8 mouse cellular contexts compared by ENCODE assay signal in the genomic region with DNA sequence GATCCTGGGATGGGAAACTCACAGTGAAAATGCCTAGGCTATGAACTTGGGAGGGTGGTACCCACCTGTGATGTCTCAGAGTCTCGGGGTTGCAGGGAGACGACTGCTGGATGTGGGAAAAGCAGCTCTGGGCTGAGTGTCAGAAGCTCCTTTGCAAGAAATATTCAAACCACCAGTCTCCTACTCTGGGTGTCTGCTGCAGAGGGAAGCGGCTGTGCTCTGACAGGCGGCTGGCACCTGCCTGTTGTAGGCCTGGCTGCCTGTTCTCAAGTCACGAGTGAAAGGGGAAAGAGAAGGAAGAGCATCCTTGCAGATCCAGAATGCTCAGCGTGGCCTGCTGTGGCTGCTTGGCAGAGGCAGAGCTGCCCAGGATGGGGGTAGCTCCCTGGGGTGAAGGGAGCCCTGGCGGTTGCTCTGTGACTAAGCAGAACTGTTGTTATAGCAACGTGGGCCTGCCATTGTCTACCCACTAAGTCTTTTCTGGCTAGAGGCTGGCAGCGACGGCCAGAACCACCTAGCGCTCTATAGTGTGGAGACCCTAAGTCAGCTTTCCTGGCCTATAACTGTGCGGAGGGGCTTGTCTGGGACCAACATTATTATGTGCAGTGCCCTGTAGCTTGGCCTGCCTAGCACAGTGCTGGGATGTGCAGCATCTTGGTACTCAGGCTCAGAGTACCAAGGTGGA.
DNase-seq lines count a peak whose midpoint lies in the region; ATAC-seq and TF ChIP-seq lines count a peak whose summit lies in the region.
"Not testable (repeated sequence)": the region's sequence is repeated elsewhere in the genome, so short reads cannot be mapped to it uniquely, and the experiment has no call there.

No protein-coding gene starts in this region.

- H3K4me3 ChIP-seq in embryonic facial prominence, embryonic 14.5 days (ENCODE audit: low read depth, low read length); forebrain, embryonic 13.5 days; hindbrain, embryonic 12.5 days; hindbrain, postnatal 0 days (ENCODE audit: low read length); midbrain, embryonic 12.5 days; midbrain, postnatal 0 days (ENCODE audit: low read depth, low read length); neural tube, embryonic 14.5 days (ENCODE audit: low read depth, low read length): not testable (repeated sequence)

- not testable (repeated sequence) for H3K4me1 ChIP-seq in embryonic facial prominence, embryonic 14.5 days (ENCODE audit: control insufficient read depth, insufficient read depth, low read length); forebrain, embryonic 13.5 days; hindbrain, embryonic 12.5 days; hindbrain, postnatal 0 days (ENCODE audit: insufficient read depth, low read length); midbrain, embryonic 12.5 days; midbrain, postnatal 0 days (ENCODE audit: insufficient read depth, low read length); neural tube, embryonic 14.5 days (ENCODE audit: control insufficient read depth, insufficient read depth, low read length)

- not testable (repeated sequence) for H3K9ac ChIP-seq in embryonic facial prominence, embryonic 14.5 days (ENCODE audit: low read depth, low read length); forebrain, embryonic 13.5 days; hindbrain, embryonic 12.5 days; hindbrain, postnatal 0 days (replicated peaks; ENCODE audit: low read length); midbrain, embryonic 12.5 days (replicated peaks); midbrain, postnatal 0 days (replicated peaks; ENCODE audit: low read length, poor library complexity, severe bottlenecking); neural tube, embryonic 14.5 days (replicated peaks; ENCODE audit: low read depth, low read length)

- H3K36me3 ChIP-seq in embryonic facial prominence, embryonic 14.5 days (ENCODE audit: control insufficient read depth, insufficient read depth, low read length); forebrain, embryonic 13.5 days (ENCODE audit: poor library complexity, severe bottlenecking); hindbrain, embryonic 12.5 days; hindbrain, postnatal 0 days (ENCODE audit: insufficient read depth, low read length); midbrain, embryonic 12.5 days; midbrain, postnatal 0 days (ENCODE audit: insufficient read depth, low read length); neural tube, embryonic 14.5 days (ENCODE audit: control insufficient read depth, insufficient read depth, low read length): not testable (repeated sequence)

- TF ChIP-seq CTCF in hindbrain, postnatal 0 days (IDR thresholded peaks at IDR 0.05; ENCODE audit: low read depth); midbrain, postnatal 0 days (IDR thresholded peaks at IDR 0.05): not testable (repeated sequence)

- not testable (repeated sequence) for H3K4me2 ChIP-seq in embryonic facial prominence, embryonic 14.5 days (ENCODE audit: low read depth, low read length); forebrain, embryonic 13.5 days; hindbrain, embryonic 12.5 days (replicated peaks); hindbrain, postnatal 0 days (ENCODE audit: low read depth, low read length); midbrain, embryonic 12.5 days (replicated peaks); midbrain, postnatal 0 days (ENCODE audit: low read depth, low read length, poor library complexity, severe bottlenecking); neural tube, embryonic 14.5 days (ENCODE audit: low read depth, low read length)

- H3K27me3 ChIP-seq in embryonic facial prominence, embryonic 14.5 days (replicated peaks; ENCODE audit: control insufficient read depth, insufficient read depth, low read length); forebrain, embryonic 13.5 days; hindbrain, embryonic 12.5 days; hindbrain, postnatal 0 days (ENCODE audit: insufficient read depth, low read length); midbrain, embryonic 12.5 days; midbrain, postnatal 0 days (ENCODE audit: insufficient read depth, low read length); neural tube, embryonic 14.5 days (ENCODE audit: control insufficient read depth, insufficient read depth, low read length): not testable (repeated sequence)

- H3K9me3 ChIP-seq in embryonic facial prominence, embryonic 14.5 days (ENCODE audit: control insufficient read depth, low read length); forebrain, embryonic 13.5 days (replicated peaks); hindbrain, embryonic 12.5 days (replicated peaks); hindbrain, postnatal 0 days (ENCODE audit: low read length); midbrain, embryonic 12.5 days; midbrain, postnatal 0 days (ENCODE audit: low read length); neural tube, embryonic 14.5 days (ENCODE audit: control insufficient read depth, low read length): not testable (repeated sequence)

- not testable (repeated sequence) for H3K27ac ChIP-seq in embryonic facial prominence, embryonic 14.5 days (replicated peaks; ENCODE audit: low read depth, low read length); forebrain, embryonic 13.5 days; hindbrain, embryonic 12.5 days; hindbrain, postnatal 0 days; midbrain, embryonic 12.5 days (replicated peaks); midbrain, postnatal 0 days (ENCODE audit: low read depth, low read length); neural tube, embryonic 14.5 days (ENCODE audit: low read depth, low read length)

- not testable (repeated sequence) for DNase-seq in embryonic facial prominence, embryonic 14.5 days (ENCODE audit: low spot score); hindbrain, postnatal 0 days (ENCODE audit: low spot score); midbrain, postnatal 0 days (ENCODE audit: low spot score)

- no CpG with 5 or more reads among the region's 12 CpGs for WGBS in embryonic facial prominence, embryonic 14.5 days
- WGBS in forebrain, embryonic 13.5 days = no CpG with 5 or more reads among the region's 12 CpGs
- no CpG with 5 or more reads among the region's 12 CpGs for WGBS in hindbrain, embryonic 12.5 days
- WGBS in hindbrain, postnatal 0 days = no CpG with 5 or more reads among the region's 12 CpGs
- WGBS in midbrain, embryonic 12.5 days = no CpG with 5 or more reads among the region's 12 CpGs
- WGBS in midbrain, postnatal 0 days = no CpG with 5 or more reads among the region's 12 CpGs
- WGBS in neural tube, embryonic 14.5 days = no CpG with 5 or more reads among the region's 12 CpGs

- ATAC-seq in embryonic facial prominence, embryonic 14.5 days (ENCODE audit: low read depth) = peak; percentile 65
- peak; percentile 82 for ATAC-seq in forebrain, embryonic 13.5 days
- peak; percentile 92 for ATAC-seq in frontal cortex, adult (ENCODE audit: low TSS enrichment)
- peak; percentile 81 for ATAC-seq in hindbrain, embryonic 12.5 days (ENCODE audit: low FRiP score)
- peak; percentile 85 for ATAC-seq in hindbrain, postnatal 0 days
- peak; percentile 84 for ATAC-seq in midbrain, embryonic 12.5 days (ENCODE audit: low FRiP score, low read depth)
- peak; percentile 80 for ATAC-seq in midbrain, postnatal 0 days (ENCODE audit: low FRiP score)
- ATAC-seq in neural tube, embryonic 14.5 days (ENCODE audit: low read depth) = peak; percentile 86
